Mouse (Mus musculus) spleen, embryonic (tissue): ENCODE measurements around the gene Kcnd3.

Source experiments
- CTCF ChIA-PET: fragments of 350-600 bp; sonication (Branson Sonifier 250); formaldehyde crosslinking; loops from one replicate; lab custom pipeline; 2022; lab: Charles Lee

Kcnd3 gene

DNA sequence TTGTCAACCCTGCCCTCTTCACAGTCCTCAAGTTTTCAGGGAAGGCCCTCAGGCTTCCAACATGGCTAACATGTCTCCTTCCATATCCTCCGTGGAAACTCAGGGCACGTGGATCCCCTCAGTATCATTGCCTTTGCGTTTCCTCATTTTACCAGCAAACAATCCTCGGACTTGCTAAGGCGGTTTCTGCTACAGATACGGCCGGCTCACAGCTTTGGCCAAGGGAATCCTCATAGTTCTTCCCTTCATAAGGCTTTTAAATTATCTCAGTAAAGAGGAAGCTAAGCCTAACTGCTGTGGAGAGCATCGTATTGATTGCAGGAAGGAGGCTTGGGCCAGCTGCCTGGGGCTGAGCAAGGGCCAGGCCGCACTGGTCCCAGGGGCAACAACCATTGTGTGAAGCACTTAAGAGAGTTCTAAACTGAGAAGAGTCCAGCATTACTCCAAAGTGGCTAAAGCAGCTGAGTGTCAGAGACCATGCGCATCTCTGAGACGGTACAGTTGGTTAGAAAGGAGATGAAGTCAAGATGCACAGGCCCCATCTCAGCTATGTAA is 203.0 kb downstream of the Kcnd3 start:
- CTCF ChIA-PET = no interaction called here

DNA sequence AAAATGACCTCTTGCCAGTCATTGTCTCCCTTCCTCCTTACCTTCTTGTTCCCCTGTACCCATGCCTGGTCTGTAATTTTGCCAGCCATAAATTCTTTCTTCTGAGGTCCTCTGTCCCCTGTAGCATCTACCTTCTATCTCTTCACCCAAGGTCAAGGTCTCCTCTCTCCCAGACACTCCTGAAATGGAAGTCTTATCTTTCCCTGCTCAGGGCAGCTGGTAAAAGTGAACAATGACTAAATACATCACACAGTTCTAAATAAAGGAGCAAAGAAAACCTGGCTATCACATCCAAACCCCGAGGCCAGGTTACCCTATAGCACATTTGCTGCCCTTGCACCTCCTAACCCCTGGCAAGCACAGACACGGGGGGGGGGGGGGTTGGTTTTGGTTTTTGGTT is 208.4 kb downstream of the Kcnd3 start:
- CTCF ChIA-PET = interaction anchor here (0.6 kb wide), 1 partner anchor 1109 kb away, joined by 5 read pairs; no protein-coding TSS in a partner anchor

DNA sequence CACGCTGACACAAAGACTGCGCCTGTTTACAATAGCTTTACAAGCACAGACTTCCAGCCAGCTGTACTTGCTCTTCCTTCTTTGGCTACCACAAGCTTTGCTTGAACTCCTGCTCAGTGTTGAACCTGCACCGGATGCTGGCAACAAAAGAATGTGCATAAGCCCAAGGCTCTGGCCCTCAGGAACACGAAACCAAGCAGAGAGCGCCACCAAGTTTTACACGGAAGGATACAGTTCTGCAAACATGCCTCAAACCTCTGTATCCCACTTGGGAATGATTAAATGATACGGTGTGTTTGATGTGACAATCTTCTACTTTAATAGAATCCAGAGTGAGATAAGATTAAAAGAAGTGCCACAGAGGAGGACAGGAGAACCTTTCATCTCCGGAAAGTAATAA is 210.9 kb downstream of the Kcnd3 start:
- CTCF ChIA-PET = no interaction called here

DNA sequence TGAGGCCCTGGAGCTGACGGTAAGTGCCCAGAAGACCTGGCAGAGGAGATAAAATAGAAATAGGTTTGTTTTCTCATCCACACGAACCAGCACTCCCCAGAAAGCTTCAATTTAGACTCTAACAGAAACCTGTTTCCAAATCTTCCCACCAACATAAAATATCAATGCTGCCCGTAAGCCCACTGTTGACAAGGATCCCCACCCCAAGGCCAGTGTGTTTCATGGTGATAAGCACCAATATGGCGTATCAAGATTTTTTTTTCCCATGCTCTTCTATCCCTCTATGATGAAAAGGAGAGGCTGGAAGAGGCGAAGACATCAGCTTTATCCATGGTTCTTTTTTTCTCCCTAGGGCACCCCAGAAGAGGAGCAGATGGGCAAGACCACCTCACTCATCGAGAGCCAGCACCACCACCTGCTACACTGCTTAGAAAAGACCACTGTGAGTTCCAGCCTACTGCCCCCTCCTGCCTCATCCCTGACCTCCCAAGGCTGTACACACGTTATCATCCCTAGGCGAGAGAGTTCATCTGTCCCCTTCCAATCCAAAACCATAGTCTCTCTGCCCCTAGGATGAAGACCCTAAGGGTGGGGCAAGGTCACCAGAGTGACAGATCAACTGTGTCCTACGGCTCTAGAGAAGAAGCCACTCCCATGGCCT is 213.1 kb downstream of the Kcnd3 start:
- CTCF ChIA-PET = no interaction called here

DNA sequence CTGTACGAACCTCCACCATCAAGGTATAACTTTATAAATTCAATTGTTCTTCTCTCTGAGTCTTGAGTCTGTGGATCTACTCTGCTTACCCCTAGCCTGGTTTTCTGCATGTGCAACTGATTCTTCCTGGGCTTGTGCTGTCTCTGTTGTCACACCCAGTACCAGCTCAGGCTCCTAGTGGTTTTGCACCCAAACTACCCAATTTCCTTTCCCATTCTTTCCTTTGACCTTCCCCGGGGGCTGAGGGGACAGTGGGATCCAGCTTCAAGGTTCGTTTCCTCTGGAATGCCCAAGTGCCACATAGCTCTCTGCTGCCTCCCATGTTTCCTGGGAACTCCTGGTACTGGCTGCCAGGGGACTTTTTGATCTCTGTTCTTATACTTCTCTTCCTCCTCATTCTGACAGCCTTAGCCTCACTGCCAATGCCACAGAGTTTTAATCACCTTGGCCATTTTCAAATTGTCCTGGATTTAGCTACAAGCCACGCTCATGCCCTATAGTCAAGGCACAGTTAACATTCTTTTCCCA is 214.9 kb downstream of the Kcnd3 start:
- CTCF ChIA-PET = interaction anchor here (1.0 kb wide), 1 partner anchor 240 kb away, joined by 3 read pairs; no protein-coding TSS in a partner anchor

DNA sequence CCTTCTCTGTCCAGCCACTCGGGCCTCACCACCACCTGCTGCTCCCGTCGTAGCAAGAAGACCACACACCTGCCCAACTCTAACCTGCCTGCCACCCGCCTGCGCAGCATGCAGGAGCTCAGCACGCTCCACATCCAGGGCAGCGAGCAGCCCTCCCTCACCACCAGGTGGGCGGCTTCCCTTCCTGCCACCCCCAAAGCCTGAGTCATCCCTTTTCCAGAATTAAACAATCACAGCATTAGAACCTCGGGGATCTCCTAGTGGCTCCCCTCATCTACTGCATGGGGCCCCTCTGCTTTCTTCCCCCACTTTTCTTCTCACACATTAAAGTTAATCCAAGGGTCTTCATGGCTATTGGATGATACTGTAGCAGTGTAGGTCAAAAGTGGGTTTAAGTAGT is 216.0 kb downstream of the Kcnd3 start:
- CTCF ChIA-PET = no interaction called here

DNA sequence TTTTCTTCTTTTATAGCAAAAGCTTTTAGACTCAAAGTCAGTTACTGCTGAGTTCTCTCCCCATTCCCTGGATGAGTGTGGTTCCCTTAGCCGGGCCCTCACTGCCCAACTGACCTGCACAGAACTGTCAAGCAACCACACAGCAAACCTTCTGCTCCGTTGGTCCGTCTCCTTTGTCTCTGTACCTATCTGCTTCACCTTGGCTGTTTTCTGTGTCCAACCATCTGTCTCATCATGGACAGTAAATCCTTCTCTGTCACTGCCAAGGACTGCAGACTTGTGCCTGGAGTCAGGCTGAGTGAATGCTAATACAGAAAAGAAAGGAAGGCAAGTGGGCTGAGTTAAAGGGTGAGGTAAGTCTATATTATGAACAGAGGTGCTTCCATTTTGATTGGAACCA is 217.6 kb downstream of the Kcnd3 start:
- CTCF ChIA-PET = no interaction called here

DNA sequence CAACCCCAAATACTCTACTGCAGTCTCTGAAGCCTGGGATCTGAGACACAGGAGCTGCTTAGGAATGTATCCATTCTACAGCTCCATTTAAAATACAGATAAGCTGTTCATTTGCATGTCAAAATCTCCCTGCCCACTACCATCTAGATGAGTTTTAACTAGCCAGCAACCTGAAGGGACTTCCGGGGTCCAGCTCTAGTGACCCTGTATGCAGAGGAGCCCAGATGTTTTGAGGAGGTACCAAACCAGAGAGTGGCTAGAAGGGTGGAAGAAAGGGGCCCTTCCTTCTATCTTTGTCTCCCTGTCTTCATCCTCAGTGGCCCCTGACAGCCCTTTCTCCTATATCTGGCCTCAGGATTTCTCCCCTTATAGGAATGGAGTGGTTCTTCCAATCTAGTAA is 218.7 kb downstream of the Kcnd3 start:
- CTCF ChIA-PET = no interaction called here

DNA sequence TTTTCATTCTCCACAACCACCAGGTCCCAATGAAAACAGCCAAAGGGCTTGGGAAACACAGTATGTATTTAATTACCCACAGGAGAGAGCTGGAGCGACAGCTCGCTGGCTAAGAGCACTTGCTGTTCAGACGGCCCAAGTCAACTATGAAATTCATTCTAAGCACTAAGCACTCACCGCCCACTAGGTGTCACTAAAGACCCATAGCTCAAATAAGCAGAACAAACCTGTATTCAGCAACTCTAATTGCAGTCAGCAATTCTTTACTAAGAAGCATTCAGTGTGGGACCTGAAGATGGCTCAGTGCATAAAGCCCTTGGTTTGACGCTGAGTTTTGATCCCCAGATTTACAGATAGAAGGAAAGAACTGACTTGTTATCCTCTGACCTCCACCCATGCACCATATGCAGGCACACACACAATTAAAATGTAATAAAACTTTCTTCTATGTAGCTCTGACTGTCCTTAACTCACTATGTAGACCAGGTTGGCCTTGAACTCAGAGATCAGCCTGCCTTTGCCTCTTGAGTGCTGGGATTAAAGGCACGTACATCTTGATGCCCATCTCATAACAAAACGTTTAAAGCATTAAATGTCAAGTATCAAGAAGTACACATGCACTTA is 222.6 kb downstream of the Kcnd3 start:
- CTCF ChIA-PET = interaction anchor here (0.7 to 1.2 kb wide), 3 partner anchors 26 to 1361 kb away, joined by 3 to 4 read pairs (median 4); no protein-coding TSS in a partner anchor

DNA sequence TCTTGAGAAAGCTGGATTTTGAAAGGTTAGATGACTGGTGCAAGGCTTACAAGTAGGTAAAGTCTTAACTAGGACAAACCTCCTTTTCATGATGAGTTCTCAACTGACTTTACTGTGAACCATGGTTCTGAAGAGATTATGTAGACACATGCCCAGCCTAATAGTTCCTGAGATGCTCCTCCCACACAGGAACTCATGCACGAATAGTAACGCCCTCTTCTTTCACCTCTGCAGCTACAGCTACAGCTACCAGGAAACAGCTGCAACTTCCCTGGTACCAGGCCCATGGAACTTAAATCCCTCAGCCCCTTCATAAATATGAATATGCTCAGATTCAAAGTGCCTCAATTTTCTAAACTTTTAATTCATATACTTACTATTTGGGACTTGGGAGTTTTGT is 223.8 kb downstream of the Kcnd3 start:
- CTCF ChIA-PET = no interaction called here

DNA sequence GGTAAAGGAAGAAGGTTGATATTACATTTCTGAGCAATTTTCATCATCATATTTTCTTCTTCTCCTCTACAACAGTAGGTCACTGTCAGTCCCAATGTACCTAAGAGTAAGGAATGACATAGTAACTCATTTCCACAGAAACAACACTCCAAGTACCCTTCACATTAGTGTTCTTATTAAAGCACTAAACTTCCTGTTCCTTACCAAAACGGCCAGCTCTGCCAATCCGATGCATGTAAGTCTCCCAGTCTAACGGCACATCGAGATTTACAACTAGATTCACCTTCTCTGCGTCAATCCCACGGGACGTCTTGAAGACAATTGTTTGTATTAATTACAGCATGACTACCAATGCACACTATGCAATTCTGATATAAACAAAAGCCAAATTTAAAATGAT is 228.2 kb downstream of the Kcnd3 start:
- CTCF ChIA-PET = interaction anchor here (0.7 kb wide), 1 partner anchor 278 kb away, joined by 3 read pairs; no protein-coding TSS in a partner anchor

DNA sequence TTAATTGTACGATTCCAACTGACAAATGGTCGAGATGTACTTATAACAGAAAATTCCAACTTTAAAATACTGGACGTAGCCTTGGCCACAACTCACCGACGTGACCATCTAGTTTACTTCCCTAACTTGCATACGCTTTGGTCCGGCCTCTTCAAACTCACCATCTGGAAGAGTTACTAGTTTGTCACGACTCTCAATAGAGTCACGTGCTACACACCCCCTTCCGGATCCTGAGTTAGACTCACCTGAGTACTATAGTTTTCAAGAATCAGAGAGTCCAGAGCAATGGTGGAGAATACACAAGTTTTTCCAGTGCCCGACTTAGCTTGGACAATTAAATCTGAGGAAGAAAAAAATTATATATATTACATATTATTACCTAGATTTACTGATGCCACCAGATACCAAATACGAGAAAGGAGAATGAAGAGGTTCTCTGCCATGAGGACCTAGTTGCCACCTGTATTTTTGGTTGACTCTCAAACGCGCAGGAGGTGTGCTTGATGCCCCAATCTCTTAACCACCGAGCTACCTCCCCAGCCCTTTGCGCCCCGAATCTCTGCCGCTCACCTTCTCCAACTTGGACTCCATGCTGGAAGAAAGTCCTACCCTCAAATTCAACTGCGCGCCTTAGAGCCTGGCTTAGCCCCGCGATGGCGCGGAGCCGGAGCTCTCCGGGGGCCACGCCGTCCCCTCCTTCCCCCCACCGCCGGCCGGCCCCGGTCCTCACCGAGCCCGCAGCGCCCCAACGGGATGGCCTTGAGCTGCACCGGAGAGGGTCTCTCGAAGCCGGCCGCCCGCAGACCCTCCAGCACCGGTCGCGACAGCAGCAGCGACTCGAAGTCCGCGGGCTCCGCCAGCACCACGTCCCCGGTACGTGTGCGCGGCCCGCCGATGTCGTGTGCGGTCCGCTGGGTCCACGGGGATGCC is 234.5 kb downstream of the Kcnd3 start:
- CTCF ChIA-PET = no interaction called here

DNA sequence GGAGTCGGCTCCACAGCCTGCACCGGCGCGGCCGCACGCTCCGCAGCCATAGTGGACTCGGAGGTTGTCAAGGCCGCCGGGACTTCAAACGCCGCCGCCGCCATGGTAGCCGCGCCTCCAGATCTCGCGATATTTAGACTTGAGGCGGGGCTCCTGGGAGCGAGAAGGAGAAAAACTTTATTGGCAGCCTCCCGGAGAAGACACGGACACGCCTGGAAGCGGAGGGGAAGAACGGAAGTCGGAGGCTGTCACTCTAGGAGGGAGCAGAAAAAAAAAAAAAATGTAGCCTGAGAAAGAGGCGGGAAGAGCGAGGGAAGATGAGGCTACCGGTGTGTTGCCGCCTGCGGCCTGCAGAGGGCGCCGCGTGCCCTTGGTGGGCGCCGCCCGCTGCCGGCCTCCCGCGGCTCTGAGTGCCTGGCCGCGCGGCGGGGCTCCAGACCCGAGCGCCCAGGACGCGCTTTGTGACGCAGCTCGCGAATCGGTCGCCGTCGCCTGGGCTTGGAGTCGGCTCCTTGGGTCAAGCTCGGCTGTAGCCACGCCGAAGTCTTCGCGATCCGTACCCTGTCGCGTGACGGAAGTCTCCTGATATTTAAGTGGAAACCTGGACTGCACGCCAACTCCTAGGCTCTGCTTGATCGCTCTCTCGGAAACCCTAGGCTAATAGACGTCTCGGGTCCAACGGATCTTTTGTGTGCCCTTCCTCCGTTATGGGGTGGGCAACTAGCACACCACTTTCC is 235.4 kb downstream of the Kcnd3 start, which contains the start of gene Ddx20:
TSS of gene Ddx20 (minus strand) at position 251 of the 737 bp plus-strand sequence.
- CTCF ChIA-PET = interaction anchor here (0.7 kb wide), 1 partner anchor 36 kb away, joined by 4 read pairs; no protein-coding TSS in a partner anchor

DNA sequence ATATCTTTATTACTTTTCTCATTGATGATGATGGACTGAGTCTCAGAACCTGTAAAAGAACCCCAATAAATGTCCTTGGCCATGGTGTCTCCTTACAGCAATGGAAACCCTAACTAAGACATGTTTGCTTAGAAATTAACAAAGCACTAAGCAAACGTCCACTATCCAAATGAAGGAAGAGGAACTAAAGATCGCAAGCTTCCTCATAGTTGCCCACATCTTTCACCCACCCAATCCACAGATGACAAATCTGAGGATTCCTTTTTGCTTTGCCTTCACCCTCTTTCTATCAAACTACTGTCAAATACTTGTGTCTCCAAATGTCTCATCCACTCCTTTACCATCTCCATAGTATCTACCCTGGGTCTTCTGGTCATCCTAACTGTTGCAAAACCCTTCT is 236.4 kb downstream of the Kcnd3 start:
- CTCF ChIA-PET = interaction anchor here (0.7 kb wide), 1 partner anchor 160 kb away, joined by 3 read pairs; no protein-coding TSS in a partner anchor

DNA sequence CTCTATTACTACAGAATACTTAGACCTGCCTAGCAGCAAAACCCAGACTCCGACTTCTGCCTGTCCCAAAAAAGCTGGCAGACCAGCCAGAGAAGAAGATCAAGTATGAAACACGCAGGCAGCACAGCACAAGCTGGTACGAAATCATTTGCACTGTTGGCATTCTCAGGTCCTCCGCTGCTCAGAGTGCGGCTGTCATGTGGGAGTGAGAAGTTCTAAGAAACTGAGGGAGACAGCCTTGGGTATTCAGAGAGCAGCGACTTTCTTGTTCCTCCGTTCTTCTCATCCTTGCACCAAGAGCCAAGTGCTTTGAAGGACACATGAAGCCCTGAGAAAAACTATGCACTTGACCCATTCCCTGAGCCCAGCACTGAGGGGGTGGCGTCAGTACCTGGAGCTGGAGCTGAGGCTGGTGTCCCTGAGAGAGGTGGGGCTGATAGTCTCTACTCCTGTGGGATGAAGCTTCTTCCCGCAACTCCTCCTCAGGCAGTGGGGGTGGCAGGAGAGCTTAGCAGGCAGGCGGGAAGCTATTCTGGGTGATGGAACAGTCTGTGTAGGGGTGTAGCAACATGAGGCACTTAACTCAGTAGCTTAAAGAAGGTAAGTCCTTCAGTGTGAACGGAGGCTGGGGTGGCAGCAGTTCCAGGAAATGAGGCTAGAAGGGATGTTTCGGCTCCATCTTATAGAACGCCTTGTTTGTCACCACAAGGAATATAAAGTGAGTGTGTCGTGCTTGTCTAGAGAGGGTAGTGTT is 241.4 kb downstream of the Kcnd3 start:
- CTCF ChIA-PET = no interaction called here

DNA sequence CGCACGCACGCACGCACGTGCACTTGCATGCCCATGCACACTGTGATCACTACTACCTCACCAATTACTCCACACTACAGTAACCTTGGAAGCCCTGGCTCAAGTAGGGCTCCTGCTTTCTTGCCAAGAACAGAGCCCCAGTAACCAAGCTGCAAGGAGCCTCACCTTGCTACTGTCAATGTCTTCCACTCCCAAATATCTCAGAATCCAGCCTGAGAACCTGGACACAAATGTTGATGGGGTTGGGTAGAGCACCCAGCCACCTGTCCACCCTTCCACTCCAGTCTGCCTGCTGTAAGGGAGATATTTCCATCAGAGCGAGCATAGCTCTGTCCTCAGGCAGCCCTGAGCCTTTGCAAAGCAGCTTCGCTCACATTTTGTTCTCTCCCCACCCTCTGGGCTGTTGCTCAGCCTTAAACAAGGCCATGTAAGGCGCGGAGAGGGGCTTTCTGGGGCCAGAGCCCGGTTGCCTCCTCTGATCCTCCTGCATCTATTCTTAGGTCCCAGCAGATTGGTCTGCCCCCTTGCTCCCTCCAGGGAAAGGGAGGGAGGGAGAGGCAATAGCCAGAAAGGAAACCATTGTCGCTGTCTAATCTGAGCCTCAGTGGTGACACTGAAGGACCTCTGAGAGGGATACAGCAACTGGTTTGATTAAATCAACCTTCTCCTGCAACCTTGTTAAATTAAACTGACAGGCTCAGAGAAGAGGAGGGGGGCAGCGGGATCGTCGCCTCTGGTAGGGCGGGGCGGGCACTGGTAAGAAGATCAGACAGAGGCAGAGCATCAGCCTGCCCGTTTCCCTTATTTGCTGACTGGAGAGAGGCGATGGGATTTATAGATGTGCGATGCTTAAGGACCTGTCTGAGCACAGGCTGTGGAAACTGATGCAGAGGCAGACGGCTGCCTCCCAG is 243.6 kb downstream of the Kcnd3 start:
- CTCF ChIA-PET = no interaction called here

DNA sequence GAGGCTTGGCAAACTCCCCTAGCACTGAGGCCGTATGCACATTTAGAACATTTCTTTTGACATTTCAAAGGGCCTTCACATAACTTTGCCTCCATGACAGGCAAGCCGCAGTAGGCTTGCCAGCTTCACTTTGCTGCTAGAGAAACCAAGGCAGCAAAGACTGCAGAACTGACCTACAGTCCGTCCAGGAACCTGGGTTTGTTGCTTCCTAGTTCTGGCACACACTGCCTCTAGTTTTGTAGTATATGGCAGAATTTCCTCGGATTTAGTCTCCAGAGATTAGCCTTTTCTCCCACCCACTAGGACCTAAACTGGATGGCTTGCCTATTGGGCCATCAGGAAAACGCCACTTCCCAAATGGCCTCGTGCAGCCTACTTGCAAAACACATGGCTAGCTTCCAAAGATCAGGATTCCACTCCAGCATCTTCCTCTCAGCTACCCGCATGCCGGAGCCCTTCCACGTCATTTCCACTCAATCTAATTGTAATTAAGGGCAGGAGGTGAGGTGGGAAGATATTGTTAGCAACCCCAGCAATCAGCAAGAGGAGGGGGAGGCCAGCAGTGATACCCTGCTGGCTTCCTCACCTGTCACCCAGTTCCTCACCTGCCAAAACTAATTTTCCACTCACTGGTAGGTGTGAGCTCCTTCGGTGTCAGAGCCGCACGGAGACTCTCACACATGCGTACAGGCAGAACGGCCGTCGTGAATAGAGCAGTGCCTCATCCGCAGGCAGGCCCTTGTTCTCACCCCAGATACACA is 244.4 kb downstream of the Kcnd3 start:
- CTCF ChIA-PET = no interaction called here

DNA sequence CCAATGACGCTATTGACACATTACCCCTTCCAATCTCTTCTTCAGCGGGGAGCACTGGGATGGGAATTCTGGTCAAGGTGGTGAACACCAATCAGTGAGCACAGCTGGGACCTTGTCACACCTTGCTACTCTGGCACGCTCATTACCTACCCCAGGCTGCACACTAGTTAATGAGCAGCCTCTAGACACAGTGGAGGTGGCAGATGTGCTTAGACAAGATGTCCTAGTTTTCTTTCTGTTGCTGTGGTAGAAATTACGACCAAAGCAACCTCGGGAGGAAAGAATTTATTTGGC is 245.0 kb downstream of the Kcnd3 start:
- CTCF ChIA-PET = no interaction called here
